ENCODE assay signal across 22 mouse cellular contexts in genomic region chr2:28910877-28911276, GRCm38 (mm10). TPM values are rescaled to one million over a fixed set of nuclear protein-coding genes. Genes with fewer than 3 reads are reported as not detected.
A peak's percentile ranks its signal among the peaks of the same experiment; 100 is the strongest.
DNase-seq lines count a peak whose midpoint lies in the region; ATAC-seq and TF ChIP-seq lines count a peak whose summit lies in the region.
"Had no signal": no experiment of that assay in that cellular context is flagged by ENCODE, and none has a peak within 500 bp of the region (broad histone marks: within the 10 kb centered on the region; RNA-seq: fewer than 3 reads in every experiment).

No protein-coding gene starts in this region.

- H3K9ac ChIP-seq in forebrain, embryonic 11.5 days (ENCODE audit: low read length) = no peak overlapping the region
- H3K9ac ChIP-seq in forebrain, embryonic 15.5 days (replicated peaks) = no peak overlapping the region
- no peak overlapping the region for H3K9ac ChIP-seq in limb, embryonic 13.5 days
- peak overlapping the region; percentile 50; the same call in 1 of the 2 replicates for H3K9ac ChIP-seq in midbrain, postnatal 0 days (replicated peaks; ENCODE audit: low read length, poor library complexity, severe bottlenecking)
- H3K9ac ChIP-seq in intestine, embryonic 15.5 days = no peak overlapping the region
- H3K9ac ChIP-seq: liver, postnatal 0 days had no signal

- no peak for ATAC-seq in forebrain, embryonic 11.5 days (replicated peaks; ENCODE audit: low FRiP score)
- ATAC-seq in forebrain, embryonic 15.5 days (replicated peaks) = no peak
- ATAC-seq in limb, embryonic 13.5 days (ENCODE audit: low FRiP score, low read depth) = no peak
- ATAC-seq in midbrain, postnatal 0 days (ENCODE audit: low FRiP score) = no peak
- ATAC-seq in intestine, embryonic 15.5 days = no peak
- ATAC-seq: activated CD4-positive, CD25-positive, alpha-beta regulatory T cell, adult 4 months; liver, postnatal 0 days had no signal

- TF ChIP-seq CTCF in midbrain, postnatal 0 days (IDR thresholded peaks at IDR 0.05) = no peak

- peaks cover 93% of the 10 kb centered on the region for H3K27me3 ChIP-seq in forebrain, embryonic 11.5 days (ENCODE audit: control insufficient read depth, insufficient read depth, low read length)
- H3K27me3 ChIP-seq in forebrain, embryonic 15.5 days = peaks cover 94% of the 10 kb centered on the region
- H3K27me3 ChIP-seq in hindbrain, embryonic 10.5 days (ENCODE audit: insufficient read depth, poor library complexity, severe bottlenecking) = peaks cover 100% of the 10 kb centered on the region
- peaks cover 100% of the 10 kb centered on the region for H3K27me3 ChIP-seq in limb, embryonic 13.5 days
- H3K27me3 ChIP-seq in midbrain, postnatal 0 days (ENCODE audit: insufficient read depth, low read length) = peaks cover 51% of the 10 kb centered on the region
- peaks cover 92% of the 10 kb centered on the region for H3K27me3 ChIP-seq in intestine, embryonic 15.5 days (replicated peaks)

- H3K36me3 ChIP-seq in forebrain, embryonic 11.5 days (ENCODE audit: control insufficient read depth, insufficient read depth, low read length) = no peaks in the 10 kb centered on the region
- H3K36me3 ChIP-seq in forebrain, embryonic 15.5 days = no peaks in the 10 kb centered on the region
- H3K36me3 ChIP-seq in hindbrain, embryonic 10.5 days = 0 out of 2 replicates have a peak, but pooled peaks cover 4% of the 10 kb centered on the region
- peaks cover 4% of the 10 kb centered on the region for H3K36me3 ChIP-seq in limb, embryonic 13.5 days
- peaks cover under 1% of the 10 kb centered on the region for H3K36me3 ChIP-seq in midbrain, postnatal 0 days (ENCODE audit: insufficient read depth, low read length)
- no peaks in the 10 kb centered on the region for H3K36me3 ChIP-seq in intestine, embryonic 15.5 days

- H3K4me3 ChIP-seq in forebrain, embryonic 11.5 days (ENCODE audit: low read depth, low read length) = no peak overlapping the region
- H3K4me3 ChIP-seq in forebrain, embryonic 15.5 days = no peak overlapping the region
- peak overlapping the region; percentile 43; the same call in 1 of the 2 replicates for H3K4me3 ChIP-seq in hindbrain, embryonic 10.5 days
- peak overlapping the region; percentile 1; the same call in 1 of the 2 replicates for H3K4me3 ChIP-seq in limb, embryonic 13.5 days
- peak overlapping the region; percentile 41 for H3K4me3 ChIP-seq in midbrain, postnatal 0 days (ENCODE audit: low read depth, low read length)
- H3K4me3 ChIP-seq in intestine, embryonic 15.5 days (replicated peaks) = no peak overlapping the region
- H3K4me3 ChIP-seq: gastrocnemius, adult 2 months; megakaryocyte, embryonic 14.5 days had no signal

- 5% methylated on average over 3 of the region's 3 CpGs for WGBS in forebrain, embryonic 11.5 days
- WGBS in forebrain, embryonic 15.5 days = 12% methylated on average over 3 of the region's 3 CpGs
- WGBS in hindbrain, embryonic 10.5 days = 4% methylated on average over 3 of the region's 3 CpGs
- WGBS in limb, embryonic 13.5 days = 4% methylated on average over 3 of the region's 3 CpGs
- WGBS in midbrain, postnatal 0 days = 19% methylated on average over 3 of the region's 3 CpGs
- WGBS in intestine, embryonic 15.5 days = 15% methylated on average over 3 of the region's 3 CpGs

- peak; percentile 63 for DNase-seq in forebrain, embryonic 11.5 days (ENCODE audit: low spot score)
- peak; percentile 32 for DNase-seq in hindbrain, embryonic 10.5 days (ENCODE audit: low spot score)
- DNase-seq in midbrain, postnatal 0 days (ENCODE audit: low spot score) = no peak
- no peak for DNase-seq in urinary bladder, postnatal 4 days (ENCODE audit: low spot score in 2 of 2)
- DNase-seq in ovary, adult 18-20 months (ENCODE audit: low spot score) = no peak
- DNase-seq: adrenal gland, postnatal 14 days; cerebellum, adult 9-10 months; gastrocnemius, adult 2 months; heart, adult 11 months; heart, postnatal 4 days; kidney, adult 18-20 months; liver; liver, postnatal 0 days; lung, postnatal 14 days; thymus, adult 18-20 months had no signal

- H3K4me1 ChIP-seq in forebrain, embryonic 11.5 days (replicated peaks; ENCODE audit: control insufficient read depth, insufficient read depth, low read length) = peaks cover 40% of the 10 kb centered on the region
- H3K4me1 ChIP-seq in forebrain, embryonic 15.5 days = peaks cover 37% of the 10 kb centered on the region
- peaks cover 53% of the 10 kb centered on the region for H3K4me1 ChIP-seq in hindbrain, embryonic 10.5 days (replicated peaks)
- peaks cover 20% of the 10 kb centered on the region for H3K4me1 ChIP-seq in limb, embryonic 13.5 days
- H3K4me1 ChIP-seq in midbrain, postnatal 0 days (ENCODE audit: insufficient read depth, low read length) = no peaks in the 10 kb centered on the region; the same call in 1 of the 2 replicates
- peaks cover 13% of the 10 kb centered on the region for H3K4me1 ChIP-seq in intestine, embryonic 15.5 days (replicated peaks)

- H3K9me3 ChIP-seq in forebrain, embryonic 11.5 days (ENCODE audit: control insufficient read depth, low read length) = no peaks in the 10 kb centered on the region
- H3K9me3 ChIP-seq in forebrain, embryonic 15.5 days = no peaks in the 10 kb centered on the region
- H3K9me3 ChIP-seq in hindbrain, embryonic 10.5 days = no peaks in the 10 kb centered on the region
- no peaks in the 10 kb centered on the region for H3K9me3 ChIP-seq in limb, embryonic 13.5 days
- no peaks in the 10 kb centered on the region for H3K9me3 ChIP-seq in midbrain, postnatal 0 days (ENCODE audit: low read length)
- H3K9me3 ChIP-seq in intestine, embryonic 15.5 days = no peaks in the 10 kb centered on the region
- H3K9me3 ChIP-seq: megakaryocyte, embryonic 14.5 days had no signal

- no peak overlapping the region for H3K27ac ChIP-seq in forebrain, embryonic 11.5 days (ENCODE audit: low read depth, low read length)
- H3K27ac ChIP-seq in forebrain, embryonic 15.5 days (replicated peaks) = no peak overlapping the region
- H3K27ac ChIP-seq in hindbrain, embryonic 10.5 days = no peak overlapping the region
- H3K27ac ChIP-seq in limb, embryonic 13.5 days = no peak overlapping the region
- H3K27ac ChIP-seq in midbrain, postnatal 0 days (ENCODE audit: low read depth, low read length) = peak overlapping the region; percentile 68
- no peak overlapping the region for H3K27ac ChIP-seq in intestine, embryonic 15.5 days
- H3K27ac ChIP-seq: gastrocnemius, adult 2 months had no signal

- no peak overlapping the region for H3K4me2 ChIP-seq in forebrain, embryonic 11.5 days (ENCODE audit: low read depth, low read length, severe bottlenecking)
- no peak overlapping the region for H3K4me2 ChIP-seq in forebrain, embryonic 15.5 days (replicated peaks)
- no peak overlapping the region for H3K4me2 ChIP-seq in limb, embryonic 13.5 days (replicated peaks)
- H3K4me2 ChIP-seq in midbrain, postnatal 0 days (ENCODE audit: low read depth, low read length, poor library complexity, severe bottlenecking) = peak overlapping the region; percentile 40
- no peak overlapping the region for H3K4me2 ChIP-seq in intestine, embryonic 15.5 days (replicated peaks)

RNA-seq across cellular contexts. Expression of gene Barhl1, which starts 5.6 kb away (rescaled TPM):
- polyA plus RNA-seq in forebrain, embryonic 11.5 days (2014; fragmentation: Nextera tagmentation; extraction: Ambion mirVana) = 2.2 and 3.5 TPM in 2 replicates
- 0.70 and 1.3 TPM in 2 replicates for polyA plus RNA-seq in forebrain, embryonic 15.5 days (2015; fragmentation: Nextera tagmentation; extraction: Ambion mirVana)
- polyA plus RNA-seq in hindbrain, embryonic 10.5 days (2016; fragmentation: Nextera tagmentation; extraction: Ambion mirVana) = 10.8 and 18.4 TPM in 2 replicates
- 0.06 TPM in 1 of 2 replicates, not detected in the other for polyA plus RNA-seq in limb, embryonic 13.5 days (2015; fragmentation: Nextera tagmentation; extraction: Ambion mirVana)
- 36.8 and 49.0 TPM in 2 replicates for total RNA-seq in midbrain, postnatal 0 days (2014; rRNA removed)
- polyA plus RNA-seq in midbrain, postnatal 0 days (2015; fragmentation: Nextera tagmentation; extraction: Ambion mirVana) = 36.8 and 36.9 TPM in 2 replicates
- 0.06 TPM in 1 of 2 replicates, not detected in the other for polyA plus RNA-seq in intestine, embryonic 15.5 days (2015; fragmentation: Nextera tagmentation; extraction: Ambion mirVana)
- total RNA-seq: adrenal gland, postnatal 14 days; gastrocnemius, adult 2 months; heart, postnatal 4 days; left cerebral cortex, postnatal 10 days had no signal
- polyA plus RNA-seq: activated CD4-positive, CD25-positive, alpha-beta regulatory T cell, adult 4 months; heart, embryonic 14.5 days; liver, postnatal 0 days had no signal

Comparison
In these comparisons a context has a peak if more than half of its experiments do, and no peak if none do; other contexts are left out.
1. DNase-seq: peak in forebrain, embryonic 11.5 days (single experiment) and hindbrain, embryonic 10.5 days (single experiment); none in midbrain, postnatal 0 days (single experiment), urinary bladder, postnatal 4 days (0 of 2) and ovary, adult 18-20 months (single experiment).
2. H3K4me3 ChIP-seq: peak in hindbrain, embryonic 10.5 days (single experiment), limb, embryonic 13.5 days (single experiment) and midbrain, postnatal 0 days (single experiment); none in forebrain, embryonic 11.5 days (single experiment), forebrain, embryonic 15.5 days (single experiment) and intestine, embryonic 15.5 days (single experiment).